Mouse (Mus musculus) gastrocnemius, postnatal 10 days (tissue): ENCODE data around the gene Loxl3. TPM values are rescaled to one million over a fixed set of nuclear protein-coding genes. Genes with fewer than 3 reads are reported as not detected.

ENCODE experiments used
- DNase-seq: peaks from one replicate; pipeline ENCODE4 v3.0.0; 2021; ENCODE audit warnings: mixed read lengths
- total RNA-seq, 2 experiments: library from RNA; stranded (reverse); gene quantifications; 2 replicates each; pipeline ENCODE4 v1.2.3; 2021

Loxl3 gene
- total RNA-seq, 2 experiments from 2014 or later, result 10.5 to 11.9 TPM

GRCm38 (mm10) chr6:83017190-83017589 lies 16.8 kb upstream of the Loxl3 start:
- DNase-seq, result peak; percentile 40

- DNase-seq, result no peak
These were observed 14.9 kb upstream of the Loxl3 start for GRCm38 (mm10) chr6:83019044-83019443.

DNA sequence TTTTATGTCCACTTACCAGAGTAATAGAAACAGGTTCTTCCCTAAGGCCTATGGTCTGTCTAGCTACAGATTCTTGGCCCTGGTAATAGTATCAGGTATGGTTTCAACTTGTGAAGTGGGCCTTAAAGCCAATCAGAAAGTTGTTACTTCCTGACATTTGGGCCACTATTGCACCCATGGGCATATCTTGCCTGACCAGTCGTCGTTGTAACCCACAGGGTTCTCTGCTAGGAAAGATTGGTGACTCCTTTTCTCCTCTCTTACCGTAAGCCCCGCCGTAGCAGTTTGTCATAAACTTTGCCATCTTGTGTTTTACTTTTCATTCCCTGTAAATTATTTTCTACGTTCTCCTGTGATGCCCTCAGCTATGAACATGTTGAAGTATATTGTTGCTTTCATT lies 13.9 kb upstream of the Loxl3 start:
- DNase-seq, result no peak

- no peak for DNase-seq
These were observed 13.0 kb upstream of the Loxl3 start for GRCm38 (mm10) chr6:83020836-83021593.

DNA sequence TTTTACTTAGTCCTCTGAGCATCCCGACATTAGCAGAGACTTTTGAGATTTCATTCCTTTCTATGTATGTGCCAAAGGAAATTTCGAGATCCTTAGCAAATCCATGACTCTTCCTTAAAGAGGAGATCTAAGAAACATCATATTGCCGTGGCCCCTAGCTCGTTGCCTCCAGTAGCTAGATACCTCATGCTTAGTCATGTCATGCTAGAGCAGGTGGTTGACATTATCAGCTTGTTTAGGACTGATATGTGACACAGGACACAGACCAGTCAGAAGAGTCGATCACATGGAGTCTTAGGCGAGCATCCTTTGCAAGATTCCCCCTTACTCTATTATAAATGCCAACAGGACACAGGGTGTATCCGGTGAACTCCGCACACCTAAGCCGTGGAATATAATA lies 11.0 kb upstream of the Loxl3 start:
- no peak for DNase-seq

GRCm38 (mm10) chr6:83023786-83024185 lies 10.2 kb upstream of the Loxl3 start:
- no peak for DNase-seq

- DNase-seq, result no peak
These were observed 9.6 kb upstream of the Loxl3 start for GRCm38 (mm10) chr6:83024421-83024820.

- DNase-seq, result no peak
These were observed 8.8 kb upstream of the Loxl3 start for GRCm38 (mm10) chr6:83025221-83025620.

DNA sequence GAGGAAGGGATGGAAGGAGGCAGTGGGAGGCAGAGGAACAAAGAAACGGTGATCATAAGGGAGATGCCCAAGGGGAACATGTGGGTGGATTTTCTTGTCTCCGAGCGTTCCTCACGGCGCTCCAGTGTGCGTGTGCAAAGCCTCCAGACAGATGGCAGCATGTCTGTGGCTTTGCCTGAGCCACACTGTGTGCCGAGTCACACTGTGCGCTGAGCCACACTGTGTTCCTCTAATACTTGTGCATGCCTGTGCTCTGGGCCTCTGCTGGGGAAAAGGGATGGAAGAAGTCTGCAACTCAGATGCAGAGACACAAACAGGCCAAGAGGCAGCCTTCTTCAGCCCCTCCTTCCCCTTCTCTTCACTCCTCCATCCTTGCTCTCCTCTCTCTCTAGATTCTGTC lies 6.7 kb upstream of the Loxl3 start:
- DNase-seq, result no peak

GRCm38 (mm10) chr6:83027706-83028105 lies 6.3 kb upstream of the Loxl3 start:
- no peak for DNase-seq

- DNase-seq, result no peak
These were observed 4.2 kb upstream of the Loxl3 start for GRCm38 (mm10) chr6:83029777-83030176.

DNA sequence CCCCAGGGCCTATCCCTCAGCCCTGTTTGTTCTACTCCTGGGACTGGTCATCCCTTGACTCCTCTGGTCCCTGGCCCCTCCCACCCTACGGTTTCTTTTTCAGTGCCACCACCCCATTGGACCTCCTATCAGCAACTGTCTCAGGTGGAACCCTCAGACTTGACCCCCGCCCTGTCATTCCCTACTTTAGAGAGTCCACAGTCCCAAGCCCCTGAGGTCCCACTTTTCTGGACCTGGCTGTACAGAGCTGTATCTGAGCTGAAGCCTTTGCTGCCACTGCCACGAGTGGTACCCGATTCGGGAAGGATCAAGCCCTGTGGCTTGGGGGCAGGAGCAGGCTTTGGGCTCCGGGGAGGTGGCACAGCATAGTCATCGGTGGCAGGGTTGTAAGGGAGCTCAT lies 2.9 kb upstream of the Loxl3 start:
- no peak for DNase-seq

DNA sequence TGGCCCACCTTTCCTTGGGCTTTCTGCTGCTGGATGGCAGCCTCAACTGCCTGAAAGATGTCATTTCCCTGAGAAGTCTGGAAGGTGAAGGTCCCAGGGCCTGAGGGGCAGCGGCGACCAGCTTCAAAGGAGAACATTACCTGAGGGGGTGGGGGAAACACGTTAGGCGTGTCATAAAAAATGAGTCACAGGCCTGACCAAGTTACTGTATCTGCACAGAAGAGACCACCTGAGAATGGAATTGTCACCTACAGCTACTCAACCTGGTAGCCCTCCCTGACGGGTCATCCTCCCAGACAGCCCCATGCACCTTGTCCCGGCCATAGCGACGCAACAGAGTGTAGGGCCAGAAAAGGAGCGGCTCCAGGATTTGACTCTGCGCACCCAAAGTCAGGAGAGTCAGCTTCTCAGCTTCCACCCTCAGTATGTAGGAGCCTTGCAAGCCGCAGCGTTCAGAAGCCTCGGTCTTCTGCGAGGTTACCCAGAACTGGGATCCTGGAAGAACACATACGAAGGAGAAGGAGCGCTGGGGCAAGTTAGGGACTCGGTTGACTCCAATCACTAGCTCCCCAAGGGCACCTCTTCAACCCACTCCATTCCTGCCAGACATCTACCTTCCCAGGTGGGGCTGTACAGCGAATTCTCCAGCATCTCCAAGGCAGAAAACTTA lies 1.9 kb upstream of the Loxl3 start:
- no peak for DNase-seq

DNA sequence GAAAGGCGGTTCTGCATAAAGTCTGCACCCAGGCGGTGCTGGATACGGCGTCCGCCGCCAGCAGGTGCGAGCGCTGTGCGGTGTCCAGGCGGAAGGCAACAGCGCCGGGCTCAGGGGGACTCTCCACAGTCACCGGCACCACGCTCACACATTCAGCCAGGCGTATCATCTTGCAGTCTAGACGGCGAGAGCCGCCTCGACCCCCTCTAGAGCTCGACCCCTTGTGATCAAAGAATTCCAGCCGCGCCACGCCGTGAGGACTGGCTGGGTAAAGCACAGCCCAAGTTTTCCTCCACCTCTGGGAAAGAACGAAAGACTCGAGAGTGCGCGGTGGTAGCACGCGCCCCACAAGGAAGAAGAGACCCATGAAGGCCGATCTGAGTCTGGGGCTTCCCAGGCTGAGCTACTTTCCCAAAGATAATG lies 1.2 kb upstream of the Loxl3 start:
- peak; percentile 35 for DNase-seq

- no peak for DNase-seq
These were observed 586 bp downstream of the Loxl3 start for GRCm38 (mm10) chr6:83034463-83035055.

DNA sequence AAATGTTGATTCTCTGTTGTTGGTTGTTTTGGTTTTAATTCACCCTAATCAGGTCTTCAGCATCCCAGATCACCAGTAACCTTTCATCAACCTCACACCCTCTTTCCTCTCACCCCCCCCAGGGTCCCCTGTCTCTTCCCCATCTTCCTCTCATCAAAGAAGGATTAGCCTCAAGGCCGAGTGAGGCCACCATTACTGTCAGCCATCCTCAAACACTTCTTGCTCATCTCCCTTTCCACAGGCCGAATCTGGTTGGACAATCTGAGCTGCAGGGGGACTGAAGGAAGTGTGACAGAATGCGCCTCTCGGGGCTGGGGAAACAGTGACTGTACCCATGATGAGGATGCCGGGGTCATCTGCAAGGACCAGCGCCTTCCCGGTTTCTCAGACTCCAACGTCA lies 3.2 kb downstream of the Loxl3 start:
- no peak for DNase-seq

DNA sequence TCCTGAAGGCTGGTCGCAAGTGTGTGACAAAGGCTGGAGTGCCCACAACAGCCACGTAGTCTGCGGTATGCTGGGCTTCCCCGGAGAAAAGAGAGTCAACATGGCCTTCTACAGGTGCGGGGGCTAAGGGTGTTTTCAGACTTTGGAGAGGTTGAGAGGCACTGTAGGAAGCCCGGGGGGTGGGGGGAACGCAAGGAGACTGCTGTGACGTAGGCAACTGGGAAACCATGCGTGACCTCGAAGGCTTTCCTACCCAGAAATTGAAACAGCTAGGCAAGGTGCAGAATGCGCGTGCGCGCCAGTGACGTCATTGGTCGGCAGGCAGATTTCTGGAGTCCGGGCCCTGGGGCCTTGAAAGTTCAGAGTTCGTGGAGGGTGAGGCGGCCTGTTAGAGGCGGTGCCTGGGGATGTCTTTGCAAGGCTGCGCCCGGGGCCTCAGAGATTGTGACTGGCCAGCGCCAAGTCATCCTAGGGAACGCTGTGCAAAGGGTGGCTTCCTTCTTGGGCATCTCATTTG lies 4.6 kb downstream of the Loxl3 start:
- peak; percentile 95 for DNase-seq

DNA sequence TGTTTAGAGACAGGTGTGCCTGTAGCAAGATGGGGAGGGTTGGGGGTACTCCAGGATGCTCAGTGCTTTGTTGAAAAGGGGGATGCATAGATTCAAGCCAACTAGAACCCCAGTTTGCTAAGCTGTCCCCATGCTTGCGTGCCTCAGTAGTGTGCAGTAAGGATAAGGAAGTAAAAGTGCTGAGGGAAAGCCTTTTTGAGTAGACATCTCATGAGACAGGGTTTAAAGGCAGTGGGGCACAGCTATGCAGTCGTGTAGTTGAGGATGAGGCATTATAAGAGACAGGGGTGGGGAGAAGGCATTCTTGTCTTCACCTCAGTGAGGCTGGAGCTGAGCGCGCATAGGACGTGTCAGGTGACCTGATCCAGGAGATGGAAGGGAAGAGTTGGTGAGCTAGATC lies 6.6 kb downstream of the Loxl3 start:
- DNase-seq, result no peak

GRCm38 (mm10) chr6:83043561-83043960 lies 9.6 kb downstream of the Loxl3 start:
- DNase-seq, result no peak

- no peak for DNase-seq
These were observed 10.0 kb downstream of the Loxl3 start for GRCm38 (mm10) chr6:83043993-83044392.

- no peak for DNase-seq
These were observed 10.8 kb downstream of the Loxl3 start for GRCm38 (mm10) chr6:83044742-83045141.

DNA sequence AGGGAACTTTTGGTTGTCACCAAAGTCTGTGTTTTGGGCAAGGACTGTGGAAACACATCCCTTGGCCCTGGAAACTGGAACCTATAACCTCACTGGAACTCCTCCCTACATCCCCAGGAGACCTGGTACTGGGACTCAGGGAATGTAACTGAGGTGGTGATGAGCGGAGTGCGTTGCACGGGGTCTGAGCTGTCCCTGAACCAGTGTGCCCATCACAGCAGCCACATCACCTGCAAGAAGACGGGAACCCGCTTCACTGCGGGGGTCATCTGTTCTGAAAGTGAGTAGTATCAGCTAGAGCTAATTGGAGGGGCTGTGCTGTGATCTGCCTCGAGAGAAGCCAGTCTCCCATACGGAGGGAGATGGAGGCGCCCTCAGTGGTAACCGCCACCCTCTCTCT lies 15.4 kb downstream of the Loxl3 start:
- DNase-seq, result no peak
